ENCODE assay signal across 8 mouse cellular contexts in genomic region chr13:56575701-56576321, GRCm38 (mm10). TPM values are rescaled to one million over a fixed set of nuclear protein-coding genes. Genes with fewer than 3 reads are reported as not detected.
A peak's percentile ranks its signal among the peaks of the same experiment; 100 is the strongest.
DNase-seq lines count a peak whose midpoint lies in the region; ATAC-seq lines count a peak whose summit lies in the region.

No protein-coding gene starts in this region.

- H3K9ac ChIP-seq in forebrain, embryonic 14.5 days (ENCODE audit: low read length), result no peak overlapping the region
- H3K9ac ChIP-seq in forebrain, embryonic 13.5 days, result no peak overlapping the region
- H3K9ac ChIP-seq in intestine, embryonic 16.5 days (ENCODE audit: low read depth, low read length), result no peak overlapping the region
- H3K9ac ChIP-seq in stomach, embryonic 15.5 days, result no peak overlapping the region

- no peaks in the 10 kb centered on the region for H3K9me3 ChIP-seq in forebrain, embryonic 14.5 days (replicated peaks; ENCODE audit: control insufficient read depth, low read length)
- no peaks in the 10 kb centered on the region for H3K9me3 ChIP-seq in forebrain, embryonic 13.5 days (replicated peaks)
- no peaks in the 10 kb centered on the region for H3K9me3 ChIP-seq in intestine, embryonic 16.5 days (ENCODE audit: control insufficient read depth, low read length)
- H3K9me3 ChIP-seq in stomach, embryonic 15.5 days, result no peaks in the 10 kb centered on the region

- H3K4me2 ChIP-seq in forebrain, embryonic 14.5 days (ENCODE audit: low read length), result no peak overlapping the region
- no peak overlapping the region for H3K4me2 ChIP-seq in forebrain, embryonic 13.5 days
- no peak overlapping the region for H3K4me2 ChIP-seq in intestine, embryonic 16.5 days (ENCODE audit: low read depth, low read length)
- no peak overlapping the region for H3K4me2 ChIP-seq in stomach, embryonic 15.5 days

- no peak overlapping the region for H3K4me3 ChIP-seq in forebrain, embryonic 14.5 days (ENCODE audit: low read depth, low read length)
- no peak overlapping the region for H3K4me3 ChIP-seq in forebrain, embryonic 13.5 days
- H3K4me3 ChIP-seq in intestine, embryonic 16.5 days (ENCODE audit: low read length), result no peak overlapping the region
- H3K4me3 ChIP-seq in stomach, embryonic 15.5 days (replicated peaks), result no peak overlapping the region

- ATAC-seq in forebrain, embryonic 14.5 days, result no peak
- no peak for ATAC-seq in forebrain, embryonic 13.5 days
- peak; percentile 76 for ATAC-seq in intestine, embryonic 16.5 days
- peak; percentile 63 for ATAC-seq in stomach, embryonic 15.5 days (ENCODE audit: insufficient read depth, low FRiP score, low read depth)

- no peaks in the 10 kb centered on the region for H3K27me3 ChIP-seq in forebrain, embryonic 14.5 days (replicated peaks; ENCODE audit: control insufficient read depth, insufficient read depth, low read length)
- no peaks in the 10 kb centered on the region for H3K27me3 ChIP-seq in forebrain, embryonic 13.5 days
- no peaks in the 10 kb centered on the region for H3K27me3 ChIP-seq in intestine, embryonic 16.5 days (replicated peaks; ENCODE audit: control insufficient read depth, insufficient read depth, low read length)
- no peaks in the 10 kb centered on the region for H3K27me3 ChIP-seq in stomach, embryonic 15.5 days (replicated peaks)

- 71% methylated on average over 12 of the region's 12 CpGs for WGBS in forebrain, embryonic 14.5 days
- 68% methylated on average over 12 of the region's 12 CpGs for WGBS in forebrain, embryonic 13.5 days
- 36% methylated on average over 12 of the region's 12 CpGs for WGBS in intestine, embryonic 16.5 days
- WGBS in stomach, embryonic 15.5 days, result 22% methylated on average over 12 of the region's 12 CpGs

- H3K4me1 ChIP-seq in forebrain, embryonic 14.5 days (ENCODE audit: control insufficient read depth, insufficient read depth, low read length), result no peaks in the 10 kb centered on the region
- H3K4me1 ChIP-seq in forebrain, embryonic 13.5 days, result peaks cover 1% of the 10 kb centered on the region; the same call in 1 of the 2 replicates
- peaks cover 22% of the 10 kb centered on the region for H3K4me1 ChIP-seq in intestine, embryonic 16.5 days (ENCODE audit: control insufficient read depth, insufficient read depth, low read length)
- 0 out of 2 replicates have a peak, but pooled peaks cover 19% of the 10 kb centered on the region for H3K4me1 ChIP-seq in stomach, embryonic 15.5 days

- H3K36me3 ChIP-seq in forebrain, embryonic 14.5 days (ENCODE audit: control insufficient read depth, insufficient read depth, low read length), result no peaks in the 10 kb centered on the region
- no peaks in the 10 kb centered on the region for H3K36me3 ChIP-seq in forebrain, embryonic 13.5 days (ENCODE audit: poor library complexity, severe bottlenecking)
- no peaks in the 10 kb centered on the region for H3K36me3 ChIP-seq in intestine, embryonic 16.5 days (ENCODE audit: control insufficient read depth, insufficient read depth, low read length)
- no peaks in the 10 kb centered on the region for H3K36me3 ChIP-seq in stomach, embryonic 15.5 days

- no peak overlapping the region for H3K27ac ChIP-seq in forebrain, embryonic 14.5 days (ENCODE audit: low read depth, low read length)
- H3K27ac ChIP-seq in forebrain, embryonic 13.5 days, result no peak overlapping the region
- H3K27ac ChIP-seq in intestine, embryonic 16.5 days (ENCODE audit: low read length), result peak overlapping the region; percentile 96
- H3K27ac ChIP-seq in stomach, embryonic 15.5 days, result peak overlapping the region; percentile 92

- intact Hi-C loops in left cerebral cortex, postnatal 4 days (cut with DNase I), result no loop called here

- peak; percentile 53 for DNase-seq in forebrain, embryonic 14.5 days (ENCODE audit: low spot score)
- DNase-seq in cerebellum, adult 11-12 months, result peak; percentile 18
- peak; percentile 79 for DNase-seq in gastrocnemius, adult 18-20 months (ENCODE audit: low spot score)
- peak; percentile 56 for DNase-seq in left cerebral cortex, postnatal 4 days
- DNase-seq in natural killer cell, adult 2 months (ENCODE audit: low spot score in 2 of 2), result peak; percentile 16 to 55

RNA-seq across cellular contexts. Expression of gene Lect2, which starts 27.5 kb away (rescaled TPM):
- polyA plus RNA-seq in forebrain, embryonic 14.5 days (2014; fragmentation: Nextera tagmentation; extraction: Ambion mirVana), result not detected in 2 replicates
- polyA plus RNA-seq in forebrain, embryonic 13.5 days (2015; fragmentation: Nextera tagmentation; extraction: Ambion mirVana), result not detected in 2 replicates
- not detected for total RNA-seq in gastrocnemius, adult 18-20 months (2021)
- polyA plus RNA-seq in intestine, embryonic 16.5 days (2015; fragmentation: Nextera tagmentation; extraction: Ambion mirVana), result 10.3 and 15.4 TPM in 2 replicates
- total RNA-seq in left cerebral cortex, postnatal 4 days (2021), result not detected
- polyA plus RNA-seq in stomach, embryonic 15.5 days (2015; fragmentation: Nextera tagmentation; extraction: Ambion mirVana), result 6.6 and 9.4 TPM in 2 replicates

RNA-seq across cellular contexts. Expression of gene Tgfbi, which starts 33.5 kb away (rescaled TPM):
- 3.0 and 3.8 TPM in 2 replicates for polyA plus RNA-seq in forebrain, embryonic 14.5 days (2014; fragmentation: Nextera tagmentation; extraction: Ambion mirVana)
- polyA plus RNA-seq in forebrain, embryonic 13.5 days (2015; fragmentation: Nextera tagmentation; extraction: Ambion mirVana), result 4.8 and 6.9 TPM in 2 replicates
- total RNA-seq in gastrocnemius, adult 18-20 months (2021), result 10 to 100 TPM; 13.4 to 17.6 TPM
- 122 and 124 TPM in 2 replicates for polyA plus RNA-seq in intestine, embryonic 16.5 days (2015; fragmentation: Nextera tagmentation; extraction: Ambion mirVana)
- 1 to 10 TPM; 4.1 to 4.2 TPM for total RNA-seq in left cerebral cortex, postnatal 4 days (2021)
- 158 and 165 TPM in 2 replicates for polyA plus RNA-seq in stomach, embryonic 15.5 days (2015; fragmentation: Nextera tagmentation; extraction: Ambion mirVana)

RNA-seq across cellular contexts. Expression of gene Fbxl21, which starts 53.5 kb away (rescaled TPM):
- 2.9 and 3.5 TPM in 2 replicates for polyA plus RNA-seq in forebrain, embryonic 14.5 days (2014; fragmentation: Nextera tagmentation; extraction: Ambion mirVana)
- polyA plus RNA-seq in forebrain, embryonic 13.5 days (2015; fragmentation: Nextera tagmentation; extraction: Ambion mirVana), result 1.8 and 1.9 TPM in 2 replicates
- total RNA-seq in gastrocnemius, adult 18-20 months (2021), result under 1 TPM in 1 of 2 experiments, not detected in 1; 0.33 TPM
- 1.6 and 2.1 TPM in 2 replicates for polyA plus RNA-seq in intestine, embryonic 16.5 days (2015; fragmentation: Nextera tagmentation; extraction: Ambion mirVana)
- 1 to 10 TPM; 4.4 to 5.8 TPM for total RNA-seq in left cerebral cortex, postnatal 4 days (2021)
- 1.6 and 2.5 TPM in 2 replicates for polyA plus RNA-seq in stomach, embryonic 15.5 days (2015; fragmentation: Nextera tagmentation; extraction: Ambion mirVana)

Comparison
In these comparisons a context has a peak if more than half of its experiments do, and no peak if none do; other contexts are left out.
1. ATAC-seq: peak in intestine, embryonic 16.5 days (single experiment) and stomach, embryonic 15.5 days (single experiment); none in forebrain, embryonic 14.5 days (single experiment) and forebrain, embryonic 13.5 days (single experiment).
2. DNase-seq: peak in every context shown above with its lines; median percentile 79 in gastrocnemius, adult 18-20 months; 56 in left cerebral cortex, postnatal 4 days; 53 in forebrain, embryonic 14.5 days; 36 in natural killer cell, adult 2 months; 18 in cerebellum, adult 11-12 months.
3. H3K27ac ChIP-seq: peak in intestine, embryonic 16.5 days (single experiment) and stomach, embryonic 15.5 days (single experiment); none in forebrain, embryonic 14.5 days (single experiment) and forebrain, embryonic 13.5 days (single experiment).
4. RNA of gene Tgfbi, which starts 33.5 kb away (polyA plus RNA-seq): 158 to 165 TPM in stomach, embryonic 15.5 days and 122 to 124 TPM in intestine, embryonic 16.5 days; 4.8 to 6.9 TPM in forebrain, embryonic 13.5 days and 3.0 to 3.8 TPM in forebrain, embryonic 14.5 days; every median in the first group is over 10 times any median in the second.